Mouse (Mus musculus) hindbrain, embryonic 10.5 days (tissue): ENCODE measurements around the gene Adipor2. TPM values are rescaled to one million over a fixed set of nuclear protein-coding genes. Genes with fewer than 3 reads are reported as not detected.
A peak's percentile ranks its signal among the peaks of the same experiment; 100 is the strongest.

Experiments
- DNase-seq: peaks from one replicate; pipeline ENCODE4 v3.0.0-alpha.2; 2017; ENCODE audit warnings: low spot score
- H3K27ac ChIP-seq: fragments of 300-500 bp; sonication (generic); 2 replicates; pipeline ENCODE4 v1.5.1; 2016; ENCODE audit warnings: mild to moderate bottlenecking, moderate library complexity
- H3K27me3 ChIP-seq: fragments of 300-500 bp; sonication (generic); 2 replicates; pipeline ENCODE4 v1.6.1; 2016; ENCODE audit warnings: mild to moderate bottlenecking; ENCODE audit not compliant: poor library complexity, insufficient read depth, severe bottlenecking
- H3K36me3 ChIP-seq: fragments of 300-500 bp; sonication (generic); 2 replicates; pipeline ENCODE4 v1.6.1; 2016; ENCODE audit warnings: mild to moderate bottlenecking, moderate library complexity
- H3K4me1 ChIP-seq: fragments of 300-500 bp; sonication (generic); replicated peaks from 2 replicates; pipeline ENCODE4 v1.6.1; 2016; ENCODE audit warnings: mild to moderate bottlenecking
- H3K4me3 ChIP-seq: fragments of 300-500 bp; sonication (generic); 2 replicates; pipeline ENCODE4 v1.5.1; 2016; ENCODE audit warnings: mild to moderate bottlenecking, moderate library complexity
- H3K9me3 ChIP-seq: fragments of 300-500 bp; sonication (generic); 2 replicates; pipeline ENCODE4 v1.6.1; 2016; ENCODE audit warnings: mild to moderate bottlenecking, moderate library complexity
- WGBS: fragments of 180-500 bp; shearing (Covaris S2); methylation state at CpG from one replicate; pipeline ENCODE4 v1.1.7; 2016; 5-methylcytosine and 5-hydroxymethylcytosine counted together
- polyA plus RNA-seq: library from polyadenylated mRNA; unstranded; fragments of >200 nt; fragmentation: Nextera tagmentation; extraction: Ambion mirVana; gene quantifications from 2 replicates; pipeline ENCODE4 v1.2.1, GENCODE M21; 2016

Adipor2 gene
- polyA plus RNA-seq, 1 experiment from 2014 or later: 28.2 TPM

GRCm38 (mm10) chr6:119350703-119351198 lies 66.8 kb downstream of the Adipor2 start:
- 89% methylated on average over 9 of the region's 9 CpGs for WGBS
- no peak for DNase-seq

GRCm38 (mm10) chr6:119348234-119348633 lies 69.3 kb downstream of the Adipor2 start:
- H3K36me3 ChIP-seq: peaks cover 9% of the 10 kb centered on the region
- no peaks in the 10 kb centered on the region for H3K9me3 ChIP-seq
- no peak overlapping the region for H3K4me3 ChIP-seq
- no peak overlapping the region; the same call in 1 of the 2 replicates for H3K27ac ChIP-seq
- 3% methylated on average over 1 of the region's 1 CpGs for WGBS
- H3K4me1 ChIP-seq: peaks cover 5% of the 10 kb centered on the region; the same call in 1 of the 2 replicates
- DNase-seq: peak; percentile 86
- no peaks in the 10 kb centered on the region for H3K27me3 ChIP-seq

More at GRCm38 (mm10) chr6:119350703-119351198, 66.8 kb downstream of the Adipor2 start:
- Histone ChIP-seq H3K27ac (no peak overlapping the region), H3K4me3 (no peak overlapping the region), H3K36me3 (peaks cover 34% of the 10 kb centered on the region), H3K27me3 (no peaks in the 10 kb centered on the region), H3K9me3 (no peaks in the 10 kb centered on the region), H3K4me1 (peaks cover 5% of the 10 kb centered on the region; the same call in 1 of the 2 replicates)

GRCm38 (mm10) chr6:119347813-119348212 lies 69.7 kb downstream of the Adipor2 start:
- 79% methylated on average over 5 of the region's 5 CpGs for WGBS
- Histone ChIP-seq H3K4me1 (peaks cover 5% of the 10 kb centered on the region; the same call in 1 of the 2 replicates), H3K9me3 (no peaks in the 10 kb centered on the region), H3K36me3 (peaks cover 7% of the 10 kb centered on the region; the same call in 1 of the 2 replicates), H3K4me3 (no peak overlapping the region), H3K27ac (no peak overlapping the region), H3K27me3 (no peaks in the 10 kb centered on the region)
- DNase-seq: no peak

- DNase-seq: no peak
- Histone ChIP-seq H3K4me3 (no peak overlapping the region), H3K9me3 (no peaks in the 10 kb centered on the region), H3K36me3 (no peaks in the 10 kb centered on the region), H3K4me1 (peaks cover 5% of the 10 kb centered on the region; the same call in 1 of the 2 replicates), H3K27ac (no peak overlapping the region), H3K27me3 (no peaks in the 10 kb centered on the region)
- WGBS: 75% methylated on average over 10 of the region's 10 CpGs
These were observed 71.2 kb downstream of the Adipor2 start for GRCm38 (mm10) chr6:119346257-119346656.

- no peaks in the 10 kb centered on the region for H3K9me3 ChIP-seq
- no peak overlapping the region for H3K4me3 ChIP-seq
- no peaks in the 10 kb centered on the region for H3K36me3 ChIP-seq
- H3K4me1 ChIP-seq: peaks cover 27% of the 10 kb centered on the region
- H3K27me3 ChIP-seq: no peaks in the 10 kb centered on the region
- no peak for DNase-seq
- 0 out of 2 replicates have a peak overlapping the region, but pooled peaks have one; percentile 40 for H3K27ac ChIP-seq
These were observed 76.1 kb downstream of the Adipor2 start for GRCm38 (mm10) chr6:119341409-119341808.

GRCm38 (mm10) chr6:119338121-119338912 lies 79.2 kb downstream of the Adipor2 start:
- Histone ChIP-seq H3K27me3 (peaks cover 26% of the 10 kb centered on the region; the same call in 1 of the 2 replicates), H3K4me3 (no peak overlapping the region; the same call in 1 of the 2 replicates), H3K4me1 (peaks cover 43% of the 10 kb centered on the region), H3K27ac (peak overlapping the region; percentile 73), H3K36me3 (no peaks in the 10 kb centered on the region), H3K9me3 (no peaks in the 10 kb centered on the region)
- DNase-seq: no peak
- 25% methylated on average over 11 of the region's 11 CpGs for WGBS

- Histone ChIP-seq H3K27me3 (peaks cover 35% of the 10 kb centered on the region), H3K4me1 (peaks cover 48% of the 10 kb centered on the region), H3K36me3 (no peaks in the 10 kb centered on the region), H3K9me3 (no peaks in the 10 kb centered on the region), H3K4me3 (no peak overlapping the region), H3K27ac (no peak overlapping the region)
- WGBS: 65% methylated on average over 3 of the region's 3 CpGs
- DNase-seq: no peak
These were observed 80.2 kb downstream of the Adipor2 start for GRCm38 (mm10) chr6:119337287-119337686.

- Histone ChIP-seq H3K9me3 (no peaks in the 10 kb centered on the region), H3K4me3 (no peak overlapping the region), H3K27me3 (peaks cover 47% of the 10 kb centered on the region), H3K27ac (peak overlapping the region; percentile 23; the same call in 1 of the 2 replicates), H3K4me1 (peaks cover 50% of the 10 kb centered on the region), H3K36me3 (no peaks in the 10 kb centered on the region)
- WGBS: 84% methylated on average over 7 of the region's 7 CpGs
- no peak for DNase-seq
These were observed 81.4 kb downstream of the Adipor2 start for GRCm38 (mm10) chr6:119336124-119336523.

- Histone ChIP-seq H3K4me3 (no peak overlapping the region), H3K27ac (no peak overlapping the region), H3K36me3 (no peaks in the 10 kb centered on the region), H3K4me1 (peaks cover 71% of the 10 kb centered on the region), H3K27me3 (peaks cover 70% of the 10 kb centered on the region), H3K9me3 (no peaks in the 10 kb centered on the region)
- no peak for DNase-seq
- WGBS: 44% methylated on average over 3 of the region's 3 CpGs
These were observed 83.7 kb downstream of the Adipor2 start for GRCm38 (mm10) chr6:119333831-119334230.

GRCm38 (mm10) chr6:119333202-119333601 lies 84.3 kb downstream of the Adipor2 start:
- Histone ChIP-seq H3K27me3 (peaks cover 76% of the 10 kb centered on the region), H3K36me3 (no peaks in the 10 kb centered on the region), H3K4me1 (peaks cover 71% of the 10 kb centered on the region), H3K9me3 (no peaks in the 10 kb centered on the region), H3K4me3 (no peak overlapping the region), H3K27ac (no peak overlapping the region; the same call in 1 of the 2 replicates)
- DNase-seq: no peak
- WGBS: 32% methylated on average over 3 of the region's 3 CpGs

- Histone ChIP-seq H3K36me3 (no peaks in the 10 kb centered on the region), H3K4me1 (peaks cover 62% of the 10 kb centered on the region), H3K27ac (no peak overlapping the region), H3K4me3 (no peak overlapping the region), H3K27me3 (peaks cover 87% of the 10 kb centered on the region), H3K9me3 (no peaks in the 10 kb centered on the region)
- 15% methylated on average over 1 of the region's 1 CpGs for WGBS
- DNase-seq: no peak
These were observed 85.4 kb downstream of the Adipor2 start for GRCm38 (mm10) chr6:119332111-119332510.

- Histone ChIP-seq H3K27ac (0 out of 2 replicates have a peak within 1 kb of the TSS, but pooled peaks have one; percentile 35), H3K9me3 (no peaks in the 10 kb centered on the region), H3K27me3 (peaks cover 93% of the 10 kb centered on the region), H3K4me1 (peaks cover 55% of the 10 kb centered on the region), H3K36me3 (no peaks in the 10 kb centered on the region), H3K4me3 (peak within 1 kb of the TSS; percentile 51)
- peak; percentile 55 for DNase-seq
- under 1% methylated on average over 31 of the region's 31 CpGs for WGBS
These were observed 87.0 kb downstream of the Adipor2 start, which contains the start of gene Lrtm2 for GRCm38 (mm10) chr6:119330506-119330905. Gene Lrtm2 (minus strand): TSS chr6:119330766.

GRCm38 (mm10) chr6:119329936-119330335 lies 87.6 kb downstream of the Adipor2 start:
- no peak for DNase-seq
- Histone ChIP-seq H3K9me3 (no peaks in the 10 kb centered on the region), H3K4me3 (peak overlapping the region; percentile 51), H3K27me3 (peaks cover 93% of the 10 kb centered on the region), H3K36me3 (no peaks in the 10 kb centered on the region), H3K4me1 (peaks cover 54% of the 10 kb centered on the region), H3K27ac (no peak overlapping the region)
- WGBS: 16% methylated on average over 6 of the region's 6 CpGs
